Mouse (Mus musculus) forelimb bud, embryonic 11.5 days (tissue): ENCODE data around the gene Vmn2r111.
"Not testable (repeated sequence)": the region's sequence is repeated elsewhere in the genome, so short reads cannot be mapped to it uniquely, and the experiment has no call there.

Experiments
- DNase-seq: peaks from one replicate; pipeline ENCODE4 v3.0.0-alpha.2; 2012; ENCODE audit warnings: low read depth, low spot score

Gene Vmn2r111

DNA sequence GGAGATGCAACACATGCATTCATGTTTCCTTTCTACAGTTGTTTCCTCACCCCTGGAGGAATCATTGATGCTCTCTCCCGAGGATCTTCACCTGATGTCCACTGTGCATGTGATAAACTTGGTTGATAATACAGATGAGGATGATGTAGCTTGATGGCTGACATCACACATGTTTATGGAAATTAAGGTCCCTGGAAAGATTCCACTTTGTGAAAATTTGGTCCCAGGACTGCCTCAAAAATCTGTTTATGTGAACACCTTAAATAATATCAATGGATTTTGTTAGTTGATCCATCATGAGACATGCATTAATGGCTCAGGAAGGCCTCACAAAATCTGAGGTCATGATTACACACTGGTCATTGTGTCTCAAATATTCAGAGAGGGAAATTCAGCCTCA lies at the start of gene Vmn2r111:
Vmn2r111 (minus strand) TSS at position 101 of the 400 bp plus-strand sequence.
- not testable (repeated sequence) for DNase-seq

- DNase-seq, result not testable (repeated sequence)
These were observed 27.4 kb upstream of the Vmn2r111 start, which contains the start of gene Vmn2r112 for GRCm38 (mm10) chr17:22600651-22601050. Gene Vmn2r112, plus strand, starts transcription at chr17:22600951.

GRCm38 (mm10) chr17:22520467-22520866 lies 52.8 kb downstream of the Vmn2r111 start:
- DNase-seq, result not testable (repeated sequence)

DNA sequence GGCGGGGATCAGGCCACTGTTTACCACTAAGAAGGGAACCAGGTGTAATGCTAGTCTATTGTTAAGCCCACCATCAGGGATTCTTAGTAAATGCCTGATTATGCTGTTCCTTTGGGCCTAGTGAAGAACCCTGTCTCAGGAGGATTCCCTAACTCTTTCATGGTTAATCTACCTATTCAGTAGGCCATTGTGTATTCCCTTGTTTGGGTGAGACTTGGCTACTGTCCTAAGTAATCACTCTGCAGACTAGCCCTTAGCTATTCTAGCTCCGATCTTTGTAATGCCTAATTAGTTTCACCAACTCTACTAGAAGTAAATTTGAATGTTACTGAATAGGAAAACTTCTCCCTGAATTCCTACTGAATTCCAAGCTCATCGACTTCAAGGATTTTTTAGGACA lies 53.2 kb downstream of the Vmn2r111 start:
- DNase-seq, result not testable (repeated sequence)

DNA sequence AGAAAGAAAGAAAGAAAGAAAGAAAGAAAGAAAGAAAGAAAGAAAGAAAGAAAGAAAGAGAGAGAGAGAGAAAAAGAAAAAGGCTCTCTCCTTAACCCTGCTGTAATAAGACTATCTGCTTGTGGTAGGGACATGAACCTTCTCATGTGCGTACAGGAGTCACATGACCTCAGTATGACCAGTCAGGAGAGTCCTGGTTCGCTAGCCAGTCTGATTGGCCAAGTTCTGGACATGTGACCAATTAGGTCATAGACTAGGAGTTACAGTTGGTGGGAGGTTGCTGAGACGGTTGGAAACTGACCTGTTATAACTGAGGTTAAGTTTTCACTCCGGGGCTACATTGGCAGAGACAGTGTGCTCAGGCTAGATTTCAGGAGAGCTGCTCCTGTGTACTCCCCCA lies 76.2 kb downstream of the Vmn2r111 start:
- no peak for DNase-seq
